Mouse (Mus musculus) stomach, postnatal 0 days (tissue): ENCODE measurements at regions not wholly inside any gene's neighbourhood (a gene's known extent, or its start where the extent isn't known, plus 50 kb on each side); places are given as distances from the start of the nearest gene placed in this dataset.

ENCODE experiments used
- ATAC-seq: fragments of 200-750 bp; cut with Nextera tagmentation; 2 replicates; pipeline ENCODE4 v1.8.0; 2017; ENCODE audit not compliant: low FRiP score, low TSS enrichment
- DNase-seq: peaks from one replicate; pipeline ENCODE4 v3.0.0-alpha.2; 2016; ENCODE audit warnings: low spot score
- H3K27ac ChIP-seq: fragments of 300-500 bp; sonication (generic); replicated peaks from 2 replicates; pipeline ENCODE4 v1.5.1; 2014; ENCODE audit warnings: mild to moderate bottlenecking, control low read depth
- H3K27me3 ChIP-seq: fragments of 300-500 bp; sonication (generic); 2 replicates; pipeline ENCODE4 v1.6.1; 2014; ENCODE audit warnings: low read length; ENCODE audit not compliant: control insufficient read depth, insufficient read depth
- H3K36me3 ChIP-seq: fragments of 300-500 bp; sonication (generic); 2 replicates; pipeline ENCODE4 v1.6.1; 2014; ENCODE audit warnings: low read length, mixed read lengths; ENCODE audit not compliant: control insufficient read depth, insufficient read depth
- H3K4me1 ChIP-seq: fragments of 300-500 bp; sonication (generic); replicated peaks from 2 replicates; pipeline ENCODE4 v1.6.1; 2014; ENCODE audit warnings: antibody characterized with exemption; ENCODE audit not compliant: control insufficient read depth, insufficient read depth
- H3K4me2 ChIP-seq: fragments of 300-500 bp; sonication (generic); replicated peaks from 2 replicates; pipeline ENCODE4 v1.6.1; 2014; ENCODE audit warnings: low read depth, mild to moderate bottlenecking, control low read depth, moderate library complexity
- H3K4me3 ChIP-seq: fragments of 300-500 bp; sonication (generic); 2 replicates; pipeline ENCODE4 v1.5.1; 2014; ENCODE audit warnings: low read depth, low read length, control low read depth
- H3K9ac ChIP-seq: fragments of 300-500 bp; sonication (generic); 2 replicates; pipeline ENCODE4 v1.6.1; 2014; ENCODE audit warnings: mild to moderate bottlenecking, low read length, control low read depth, mixed read lengths
- H3K9me3 ChIP-seq: fragments of 300-500 bp; sonication (generic); 2 replicates; pipeline ENCODE4 v1.6.1; 2016; ENCODE audit warnings: low read length; ENCODE audit not compliant: control insufficient read depth
- CTCF ChIP-seq: IDR thresholded peaks from 2 replicates; pipeline ENCODE4 v1.5.1; 2016; ENCODE audit warnings: antibody characterized with exemption, low read depth, mild to moderate bottlenecking, moderate library complexity
- EP300 ChIP-seq: optimal IDR thresholded peaks from 2 replicates; pipeline ENCODE3; 2016; ENCODE audit warnings: antibody characterized with exemption
- WGBS: fragments of 180-500 bp; shearing (Covaris S2); extraction: QIAGEN DNeasy Blood & Tissue Kit; methylation state at CpG from one replicate; pipeline ENCODE4 v1.1.7; 2014; 5-methylcytosine and 5-hydroxymethylcytosine counted together

DNA sequence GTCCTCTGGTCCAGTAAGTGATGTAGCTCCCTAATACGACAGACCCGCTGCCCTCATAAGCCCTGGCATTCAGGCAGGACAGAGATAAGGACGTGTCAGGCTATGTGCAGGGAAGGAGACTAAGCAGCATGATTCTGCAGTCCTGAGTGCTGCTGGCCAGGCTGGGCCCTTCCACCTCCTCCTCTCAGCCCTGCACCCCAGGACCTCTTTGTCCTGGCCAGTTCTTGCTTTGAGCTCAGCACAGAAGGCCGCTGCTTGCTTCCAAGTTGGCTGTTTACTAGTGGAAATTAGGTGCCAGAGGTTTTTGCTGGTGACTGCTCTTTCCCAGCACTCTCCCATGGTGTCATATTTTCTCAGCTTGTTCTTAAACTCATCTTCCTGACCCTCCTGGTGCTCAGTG, 249.3 kb upstream of the Tnp1 start:
- DNase-seq (no peak), ATAC-seq (no peak)
- H3K27me3 ChIP-seq = no peaks in the 10 kb centered on the region
- H3K27ac ChIP-seq = no peak overlapping the region
- 82% methylated on average over 4 of the region's 4 CpGs for WGBS
- no peak overlapping the region for H3K4me2 ChIP-seq
- no peak for TF ChIP-seq EP300
- H3K36me3 ChIP-seq = no peaks in the 10 kb centered on the region
- no peaks in the 10 kb centered on the region for H3K9me3 ChIP-seq
- no peak overlapping the region for H3K9ac ChIP-seq
- no peak overlapping the region for H3K4me3 ChIP-seq
- H3K4me1 ChIP-seq = no peaks in the 10 kb centered on the region

GRCm38 (mm10) chr1:73264245-73264644, 248.5 kb upstream of the Tnp1 start:
- H3K9ac ChIP-seq = no peak overlapping the region
- WGBS = 65% methylated on average over 7 of the region's 7 CpGs

GRCm38 (mm10) chr1:73259525-73260098, 243.9 kb upstream of the Tnp1 start:
- H3K9ac ChIP-seq = no peak overlapping the region
- WGBS = 53% methylated on average over 5 of the region's 5 CpGs
- DNase-seq (no peak), ATAC-seq (no peak)
- H3K4me2 ChIP-seq = no peak overlapping the region
- no peak overlapping the region for H3K27ac ChIP-seq
- H3K4me3 ChIP-seq = no peak overlapping the region
- H3K9me3 ChIP-seq = no peaks in the 10 kb centered on the region
- TF ChIP-seq EP300 = no peak
- no peak for TF ChIP-seq CTCF
- H3K4me1 ChIP-seq = no peaks in the 10 kb centered on the region
- H3K27me3 ChIP-seq = no peaks in the 10 kb centered on the region
- no peaks in the 10 kb centered on the region for H3K36me3 ChIP-seq

More at GRCm38 (mm10) chr1:73264245-73264644, 248.5 kb upstream of the Tnp1 start:
- Histone ChIP-seq H3K4me2 (no peak overlapping the region), H3K27ac (no peak overlapping the region), H3K4me3 (no peak overlapping the region), H3K36me3 (no peaks in the 10 kb centered on the region), H3K4me1 (no peaks in the 10 kb centered on the region), H3K9me3 (no peaks in the 10 kb centered on the region), H3K27me3 (no peaks in the 10 kb centered on the region)
- DNase-seq (no peak), ATAC-seq (no peak)
- no peak for TF ChIP-seq EP300
- no peak for TF ChIP-seq CTCF

GRCm38 (mm10) chr1:73257263-73257662, 241.6 kb upstream of the Tnp1 start:
- ATAC-seq (no peak), DNase-seq (no peak)
- Histone ChIP-seq H3K4me1 (no peaks in the 10 kb centered on the region), H3K9ac (no peak overlapping the region), H3K9me3 (no peaks in the 10 kb centered on the region), H3K27me3 (no peaks in the 10 kb centered on the region), H3K4me3 (no peak overlapping the region), H3K27ac (no peak overlapping the region), H3K36me3 (no peaks in the 10 kb centered on the region), H3K4me2 (no peak overlapping the region)
- WGBS = 72% methylated on average over 2 of the region's 2 CpGs
- no peak for TF ChIP-seq EP300
- TF ChIP-seq CTCF = no peak

DNA sequence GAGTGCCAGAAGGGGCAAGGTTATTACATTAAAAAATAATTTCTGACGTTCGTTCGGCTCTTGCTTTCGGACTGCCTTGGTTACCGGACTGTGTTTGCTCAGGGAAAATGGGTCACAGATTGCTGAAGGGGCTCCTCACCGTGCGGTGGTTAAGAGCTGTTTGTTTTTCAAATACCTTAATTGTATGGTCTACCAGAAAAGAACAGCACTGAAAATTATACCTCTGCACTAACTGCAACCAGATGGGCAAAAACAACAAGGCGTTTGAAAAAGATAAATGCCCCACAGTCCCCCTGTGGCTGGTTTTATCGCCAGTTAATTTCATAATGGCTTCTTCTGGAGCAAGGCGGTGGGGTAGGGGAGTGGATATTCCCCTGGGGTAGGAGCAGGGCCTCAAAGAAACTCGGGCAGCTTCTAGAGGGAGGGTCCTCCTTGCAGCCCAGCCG, 236.2 kb upstream of the Tnp1 start:
- Histone ChIP-seq H3K27ac (no peak overlapping the region), H3K9ac (no peak overlapping the region), H3K36me3 (no peaks in the 10 kb centered on the region), H3K4me2 (no peak overlapping the region), H3K9me3 (no peaks in the 10 kb centered on the region), H3K27me3 (no peaks in the 10 kb centered on the region), H3K4me3 (no peak overlapping the region), H3K4me1 (no peaks in the 10 kb centered on the region)
- ATAC-seq = no peak
- WGBS = 39% methylated on average over 12 of the region's 12 CpGs
- TF ChIP-seq CTCF = no peak
- no peak for TF ChIP-seq EP300
- no peak for DNase-seq

DNA sequence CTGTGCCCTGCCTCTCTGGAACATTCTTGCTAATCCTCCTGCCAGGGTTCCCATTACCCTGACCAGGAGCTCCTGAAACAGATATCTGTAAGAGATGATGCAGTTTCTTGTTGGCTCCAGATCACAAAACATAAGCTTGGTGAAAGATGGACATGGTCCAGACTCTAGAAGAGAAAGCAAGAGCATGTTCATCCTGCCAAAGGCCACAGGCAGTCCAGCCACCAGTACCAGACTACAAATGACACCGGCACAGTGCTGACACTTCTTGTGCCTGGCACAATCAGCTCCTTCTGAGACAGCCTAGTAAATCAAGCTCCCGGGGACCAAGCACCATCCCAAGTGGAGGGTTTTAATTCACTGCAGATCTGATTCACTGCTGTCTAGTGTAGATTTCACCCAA, 228.3 kb upstream of the Tnp1 start:
- Histone ChIP-seq H3K27me3 (no peaks in the 10 kb centered on the region), H3K36me3 (no peaks in the 10 kb centered on the region), H3K4me3 (no peak overlapping the region), H3K9me3 (no peaks in the 10 kb centered on the region), H3K4me2 (no peak overlapping the region), H3K4me1 (no peaks in the 10 kb centered on the region), H3K9ac (no peak overlapping the region), H3K27ac (no peak overlapping the region)
- DNase-seq = no peak
- 79% methylated on average over 2 of the region's 2 CpGs for WGBS
- no peak for ATAC-seq
- TF ChIP-seq CTCF (no peak), EP300 (no peak)
